Mouse (Mus musculus) thymus, adult 2 months (tissue): Measurements from ENCODE around the gene Heatr4. TPM values are rescaled to one million over a fixed set of nuclear protein-coding genes. Genes with fewer than 3 reads are reported as not detected.
"Not testable (repeated sequence)": the region's sequence is repeated elsewhere in the genome, so short reads cannot be mapped to it uniquely, and the experiment has no call there.

Experiments
- DNase-seq: peaks from one replicate; pipeline ENCODE4 v3.0.0; 2021
- H3K27ac ChIP-seq: fragments of 200-500 bp; 2 replicates; pipeline ENCODE4 v1.5.1; 2012; ENCODE audit warnings: low read length, control low read depth; ENCODE audit not compliant: control insufficient read depth, insufficient read depth
- H3K27me3 ChIP-seq: fragments of 200-500 bp; 2 replicates; pipeline ENCODE4 v1.6.1; 2012; ENCODE audit warnings: mild to moderate bottlenecking, low read length, moderate library complexity, mixed read lengths; ENCODE audit not compliant: control insufficient read depth, insufficient read depth
- H3K36me3 ChIP-seq: fragments of 200-500 bp; 2 replicates; pipeline ENCODE4 v1.6.1; 2012; ENCODE audit warnings: mild to moderate bottlenecking, low read length, moderate library complexity; ENCODE audit not compliant: control insufficient read depth, insufficient read depth
- H3K4me1 ChIP-seq: fragments of 200-500 bp; replicated peaks from 2 replicates; pipeline ENCODE4 v1.6.1; 2012; ENCODE audit warnings: low read length; ENCODE audit not compliant: control insufficient read depth, insufficient read depth
- H3K4me3 ChIP-seq: fragments of 200-500 bp; 2 replicates; pipeline ENCODE4 v1.5.1; 2012; ENCODE audit warnings: mild to moderate bottlenecking, low read length, control low read depth, moderate library complexity; ENCODE audit not compliant: control insufficient read depth, insufficient read depth
- CTCF ChIP-seq: fragments of 200-500 bp; IDR thresholded peaks from 2 replicates; pipeline ENCODE4 v1.5.1; 2012; ENCODE audit warnings: mild to moderate bottlenecking, control low read depth, low read length, moderate library complexity, borderline replicate concordance; ENCODE audit not compliant: control insufficient read depth, poor library complexity, insufficient read depth; ENCODE audit errors: extremely low read depth
- POLR2A ChIP-seq: fragments of 200-500 bp; IDR thresholded peaks from 2 replicates; pipeline ENCODE4 v1.6.1; 2012; ENCODE audit warnings: mild to moderate bottlenecking, low read length, control low read depth, moderate library complexity; ENCODE audit not compliant: control insufficient read depth, poor library complexity, insufficient read depth; ENCODE audit errors: extremely low read depth
- WGBS: fragments of 180-500 bp; shearing (Covaris S2); methylation state at CpG from one replicate; pipeline ENCODE4 v1.1.7; 2018; 5-methylcytosine and 5-hydroxymethylcytosine counted together
- polyA plus RNA-seq: library from polyadenylated mRNA; depleted of rRNA; stranded (reverse); fragments of >200 nt; gene quantifications from 2 replicates; pipeline ENCODE4 v1.2.3, GENCODE M21; 2012

Heatr4 gene
- polyA plus RNA-seq, 1 experiment = not detected

GRCm38 (mm10) chr12:84010201-84010600 lies 25.5 kb upstream of the Heatr4 start:
- Histone ChIP-seq H3K27me3 (no peaks in the 10 kb centered on the region), H3K4me3 (no peak overlapping the region)
- no peak for DNase-seq

GRCm38 (mm10) chr12:84009171-84009965 lies 24.7 kb upstream of the Heatr4 start, which contains the start of gene Acot1:
Gene Acot1, plus strand, starts transcription at chr12:84009490.
- H3K36me3 ChIP-seq, H3K4me1 ChIP-seq, H3K27ac ChIP-seq, H3K27me3 ChIP-seq: not testable (repeated sequence)
- H3K4me3 ChIP-seq = peak within 1 kb of the TSS; percentile 51
- DNase-seq = peak; percentile 37
- 3% methylated on average over 60 of the region's 70 CpGs for WGBS

More at GRCm38 (mm10) chr12:84010201-84010600, 25.5 kb upstream of the Heatr4 start:
- Histone ChIP-seq H3K36me3 (no peaks in the 10 kb centered on the region), H3K27ac (no peak overlapping the region), H3K4me1 (peaks cover 2% of the 10 kb centered on the region; the same call in 1 of the 2 replicates)
- TF ChIP-seq CTCF = no peak
- no peak for TF ChIP-seq POLR2A
- WGBS = 90% methylated on average over 3 of the region's 3 CpGs

GRCm38 (mm10) chr12:84008729-84009128 lies 24.1 kb upstream of the Heatr4 start:
- Histone ChIP-seq H3K27ac (no peak overlapping the region), H3K4me3 (no peak overlapping the region)

GRCm38 (mm10) chr12:84008251-84008650 lies 23.6 kb upstream of the Heatr4 start:
- no peak overlapping the region for H3K27ac ChIP-seq
- peaks cover 2% of the 10 kb centered on the region; the same call in 1 of the 2 replicates for H3K4me1 ChIP-seq
- no peak overlapping the region for H3K4me3 ChIP-seq
- DNase-seq = no peak
- TF ChIP-seq POLR2A = no peak
- no peak for TF ChIP-seq CTCF
- H3K36me3 ChIP-seq = no peaks in the 10 kb centered on the region
- WGBS = 90% methylated on average over 12 of the region's 12 CpGs
- no peaks in the 10 kb centered on the region for H3K27me3 ChIP-seq

More at GRCm38 (mm10) chr12:84008729-84009128, 24.1 kb upstream of the Heatr4 start:
- peaks cover 2% of the 10 kb centered on the region; the same call in 1 of the 2 replicates for H3K4me1 ChIP-seq
- WGBS = 72% methylated on average over 8 of the region's 8 CpGs
- DNase-seq = no peak
- H3K27me3 ChIP-seq = no peaks in the 10 kb centered on the region
- H3K36me3 ChIP-seq = no peaks in the 10 kb centered on the region
- TF ChIP-seq CTCF (no peak), POLR2A (no peak)

GRCm38 (mm10) chr12:84003866-84004265 lies 19.2 kb upstream of the Heatr4 start:
- 79% methylated on average over 1 of the region's 1 CpGs for WGBS
- Histone ChIP-seq H3K4me1 (no peaks in the 10 kb centered on the region), H3K27ac (no peak overlapping the region), H3K27me3 (no peaks in the 10 kb centered on the region), H3K36me3 (no peaks in the 10 kb centered on the region), H3K4me3 (no peak overlapping the region)
- TF ChIP-seq POLR2A (no peak), CTCF (no peak)
- DNase-seq = no peak

GRCm38 (mm10) chr12:84000418-84000817 lies 15.8 kb upstream of the Heatr4 start:
- no peaks in the 10 kb centered on the region for H3K27me3 ChIP-seq
- H3K4me1 ChIP-seq = no peaks in the 10 kb centered on the region
- DNase-seq = no peak
- no peak overlapping the region for H3K4me3 ChIP-seq
- H3K36me3 ChIP-seq = no peaks in the 10 kb centered on the region
- TF ChIP-seq CTCF = no peak
- TF ChIP-seq POLR2A = no peak
- WGBS = 88% methylated on average over 3 of the region's 3 CpGs
- H3K27ac ChIP-seq = no peak overlapping the region

- not testable (repeated sequence) for H3K4me3 ChIP-seq, H3K27ac ChIP-seq, H3K36me3 ChIP-seq, H3K4me1 ChIP-seq, DNase-seq, H3K27me3 ChIP-seq
- WGBS = 33% methylated on average over 8 of the region's 8 CpGs
These were observed 14.6 kb upstream of the Heatr4 start for GRCm38 (mm10) chr12:83999237-83999636.
